Mouse (Mus musculus) urinary bladder, adult 18-20 months (tissue): Measurements from ENCODE around the gene Tspan17.

ENCODE experiments used
- DNase-seq, 2 experiments: peaks; one replicate each; pipeline ENCODE4 v3.0.0; 2022; ENCODE audit warnings: low spot score in 2 of 2, mixed read lengths in 2 of 2

Tspan17 gene

DNA sequence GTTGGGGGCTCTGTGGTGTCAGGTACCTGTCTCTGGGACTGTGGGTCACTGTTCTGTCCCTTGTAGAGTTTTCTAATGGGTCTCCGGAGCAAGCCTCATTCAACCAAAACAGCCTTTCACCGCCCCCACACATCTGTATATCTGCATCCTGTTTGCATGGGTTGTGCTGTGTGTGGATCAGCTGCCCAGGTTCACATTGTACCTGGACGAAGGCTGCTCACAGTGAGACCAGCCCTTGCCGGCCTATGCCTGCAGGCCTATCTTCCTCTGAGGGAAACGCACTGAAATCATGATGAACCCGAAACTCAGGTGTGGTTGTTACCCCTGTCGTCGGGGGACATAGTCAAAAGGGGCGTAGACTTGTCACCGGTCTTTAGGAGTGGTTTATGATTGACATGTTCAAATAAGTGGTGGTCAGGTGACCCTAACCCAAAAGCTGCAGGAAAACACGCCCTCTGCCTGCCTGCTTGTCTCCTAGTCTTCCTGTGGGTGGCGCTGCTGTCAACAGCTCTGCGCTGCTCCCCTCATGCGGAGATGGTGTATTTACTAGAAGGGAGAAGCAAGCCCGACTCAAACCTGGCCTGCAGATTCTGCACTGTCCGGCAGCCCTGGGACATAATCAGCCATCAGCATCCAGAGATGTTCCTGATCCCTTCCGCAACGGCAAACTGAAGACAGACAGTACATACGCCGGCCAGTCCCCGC lies 16.1 kb downstream of the Tspan17 start:
- DNase-seq = no peak

- no peak for DNase-seq
Measured at GRCm38 (mm10) chr13:54806434-54806976, 17.3 kb downstream of the Tspan17 start.

- no peak for DNase-seq
Measured at GRCm38 (mm10) chr13:54808067-54808466, 18.9 kb downstream of the Tspan17 start.

DNA sequence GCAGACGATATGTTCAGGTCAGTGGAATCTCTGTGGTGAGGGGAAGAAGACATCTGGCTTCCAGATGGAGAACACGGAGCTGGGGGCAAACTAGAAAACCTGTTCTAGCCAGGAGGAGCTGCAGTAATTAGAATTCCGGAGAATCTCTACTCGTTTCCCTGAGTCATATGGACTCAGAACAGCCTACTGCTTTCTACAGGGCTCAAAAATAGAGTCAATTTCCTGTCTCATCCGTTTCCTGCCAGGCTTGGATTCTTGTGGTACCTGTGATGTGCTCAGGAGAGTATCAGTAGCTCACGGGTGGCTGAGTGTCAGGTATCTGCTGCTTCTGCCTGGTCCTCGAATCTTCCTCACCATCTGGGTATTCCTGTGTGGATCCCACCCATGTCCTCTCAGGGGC lies 22.3 kb downstream of the Tspan17 start:
- no peak for DNase-seq

GRCm38 (mm10) chr13:54813381-54813780 lies 24.2 kb downstream of the Tspan17 start:
- no peak for DNase-seq

DNA sequence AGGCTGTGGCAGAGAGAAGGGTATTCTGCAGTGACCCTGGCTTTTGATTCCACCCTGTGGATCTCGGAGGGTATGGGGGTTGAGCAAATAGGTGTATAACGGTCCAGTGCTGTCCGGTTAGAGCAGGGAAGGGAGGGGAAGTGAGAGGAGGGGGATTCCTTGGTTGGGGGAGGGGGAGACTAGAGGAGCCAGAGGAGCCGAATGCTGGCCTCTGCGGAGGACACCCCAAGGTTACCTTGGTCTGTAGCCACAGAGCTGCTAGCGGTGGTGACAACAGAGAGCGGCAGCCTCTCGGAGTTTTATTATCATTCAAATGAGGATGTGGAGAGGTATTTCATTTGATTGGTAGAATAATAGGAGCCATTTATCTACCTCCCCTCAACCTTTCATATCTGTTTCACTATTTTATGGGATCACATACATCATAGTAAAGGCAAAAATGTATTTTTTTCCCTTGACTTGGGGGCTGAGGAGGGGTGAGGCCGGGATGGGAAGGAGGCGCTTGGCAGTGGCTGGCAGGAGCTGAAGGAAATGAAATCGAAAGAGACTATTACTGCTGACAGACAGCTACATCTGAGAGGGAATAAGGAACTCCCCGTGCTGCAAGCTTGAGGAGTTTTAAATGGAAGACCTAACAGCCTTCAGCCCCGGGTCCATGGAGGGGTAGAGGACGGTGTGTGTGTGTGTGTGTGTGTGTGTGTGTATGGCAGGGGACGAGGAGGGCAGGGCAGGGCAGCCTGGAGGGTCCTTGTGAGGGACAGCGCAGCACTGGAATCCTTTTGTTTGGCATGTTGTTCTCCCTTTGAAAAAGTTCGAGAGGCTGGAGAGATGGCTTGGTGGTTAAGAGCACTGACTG lies 29.4 kb downstream of the Tspan17 start:
- no peak for DNase-seq

- DNase-seq = no peak
Measured at GRCm38 (mm10) chr13:54821106-54821505, 31.9 kb downstream of the Tspan17 start.

- no peak for DNase-seq
Measured at GRCm38 (mm10) chr13:54821931-54822330, 32.8 kb downstream of the Tspan17 start.

DNA sequence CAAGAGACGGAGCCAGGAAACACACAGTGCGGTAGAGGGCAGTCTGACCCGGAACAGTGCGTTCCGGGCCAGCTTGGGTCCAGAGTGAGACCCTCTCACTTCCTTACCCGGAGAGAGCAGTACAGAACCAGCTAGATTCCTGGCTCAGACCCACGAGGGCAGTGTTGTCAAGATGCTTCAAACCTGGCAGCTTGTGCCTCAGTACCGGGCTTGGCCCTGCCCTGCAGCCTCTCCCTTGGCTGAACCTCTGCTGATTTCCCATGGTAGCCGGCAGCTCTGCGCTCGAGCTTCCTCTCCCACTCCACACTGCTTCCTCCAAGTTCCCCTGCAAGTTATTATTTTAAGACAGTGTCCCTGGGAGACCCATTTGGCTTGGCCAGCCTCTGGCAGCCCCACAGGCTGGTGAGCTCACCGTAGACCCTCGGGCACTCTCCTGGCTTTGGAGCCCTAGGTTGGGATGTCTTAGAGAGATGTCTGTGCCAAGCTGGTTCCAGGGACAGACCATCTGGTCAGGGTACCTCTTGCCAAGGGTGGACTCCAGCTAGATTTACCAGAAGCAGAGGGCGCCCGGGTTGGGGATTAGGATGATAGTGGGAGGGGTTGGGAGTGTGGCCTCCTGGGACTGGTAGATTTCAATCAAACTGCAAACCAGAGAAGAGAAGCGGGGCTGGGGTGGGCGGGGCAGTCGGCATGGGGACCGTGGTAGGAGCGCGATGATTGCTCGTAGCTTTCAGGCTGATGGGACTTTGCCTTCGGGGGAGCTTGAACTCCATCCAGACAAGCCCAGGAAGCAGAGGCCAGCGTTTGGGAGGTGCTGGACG lies 35.1 kb downstream of the Tspan17 start:
- DNase-seq = no peak

- no peak for DNase-seq
Measured at GRCm38 (mm10) chr13:54827992-54828391, 38.8 kb downstream of the Tspan17 start.

- DNase-seq = no peak
Measured at GRCm38 (mm10) chr13:54828508-54828907, 39.3 kb downstream of the Tspan17 start.

GRCm38 (mm10) chr13:54829450-54829849 lies 40.3 kb downstream of the Tspan17 start:
- no peak for DNase-seq

DNA sequence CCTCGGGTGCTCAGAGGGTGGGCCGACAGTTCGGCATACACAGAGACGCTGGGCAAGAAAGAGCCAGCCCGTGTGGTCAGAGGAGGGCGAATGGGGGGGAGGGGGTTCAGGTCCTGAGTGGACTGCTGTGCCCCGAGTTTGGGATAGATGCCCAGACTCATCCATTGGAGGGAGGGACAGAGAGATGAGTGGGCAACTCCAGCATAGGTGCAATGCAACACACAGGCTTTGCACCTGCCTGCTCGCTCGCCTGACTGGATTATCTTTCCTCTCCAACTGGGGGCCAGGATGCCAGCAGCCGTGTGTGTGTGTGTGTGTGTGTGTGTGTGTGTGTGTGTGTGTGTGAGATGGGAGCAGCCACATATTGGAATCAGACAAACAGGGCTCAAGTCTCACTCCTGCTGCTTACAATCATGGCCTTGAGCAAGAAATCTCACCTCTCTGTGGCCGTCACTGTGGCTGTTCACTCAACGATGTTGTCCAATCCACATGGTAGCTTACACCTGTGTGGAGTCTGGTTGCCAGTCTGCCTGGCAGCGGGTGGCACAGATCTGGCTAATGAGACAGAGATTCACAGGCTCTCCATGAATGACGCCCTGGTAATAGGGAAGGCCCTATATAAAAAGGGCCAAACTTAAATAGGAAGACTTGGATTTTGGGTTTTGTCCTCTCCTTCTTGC lies 47.3 kb downstream of the Tspan17 start:
- no peak for DNase-seq

GRCm38 (mm10) chr13:54837061-54837460 lies 47.9 kb downstream of the Tspan17 start:
- DNase-seq = no peak

DNA sequence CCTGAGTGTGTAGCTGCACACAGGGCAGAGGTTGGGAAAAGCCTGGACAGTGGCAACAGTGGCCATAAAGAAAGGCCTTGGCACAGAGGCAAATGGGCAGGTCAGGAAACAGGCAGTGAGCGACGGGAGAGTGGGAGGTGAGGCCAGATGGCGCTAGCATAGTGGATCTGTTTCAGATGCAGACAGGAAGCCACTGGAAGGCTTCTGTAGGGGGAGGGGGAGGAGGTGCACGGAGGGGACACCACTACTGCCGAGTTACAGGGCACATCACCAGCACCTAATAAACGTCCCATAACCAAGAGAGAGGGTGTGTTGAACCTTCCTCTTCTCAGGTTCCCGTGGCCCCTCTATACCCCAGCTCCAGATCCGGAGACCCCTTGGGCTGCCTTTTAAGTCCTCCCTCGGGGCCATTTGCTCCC lies 48.3 kb downstream of the Tspan17 start:
- no peak for DNase-seq

DNA sequence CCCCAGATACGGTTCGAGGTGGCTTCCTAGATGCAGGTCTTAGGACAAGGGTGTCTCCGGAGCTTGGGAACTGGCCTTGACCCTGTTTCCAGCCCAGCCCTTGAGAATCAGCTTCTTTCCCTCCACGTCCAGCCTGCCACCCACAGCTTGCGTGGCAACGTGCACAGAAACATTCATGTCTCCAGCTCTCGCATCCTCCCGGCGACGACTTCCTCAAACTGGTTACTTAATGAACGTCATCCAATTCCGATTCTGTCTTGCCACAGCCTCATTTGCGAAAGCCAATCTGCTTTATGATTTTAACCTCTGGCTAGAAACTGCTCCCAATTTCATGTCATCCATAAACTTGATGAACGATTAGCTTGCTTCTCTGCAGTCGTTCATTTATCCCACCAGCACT lies 49.4 kb downstream of the Tspan17 start:
- DNase-seq = no peak

GRCm38 (mm10) chr13:54839211-54839610 lies 50.0 kb downstream of the Tspan17 start:
- DNase-seq = no peak

GRCm38 (mm10) chr13:54844579-54844978 lies 55.4 kb downstream of the Tspan17 start:
- DNase-seq = no peak
